ENCODE assay signal across 8 mouse cellular contexts in the genomic region with DNA sequence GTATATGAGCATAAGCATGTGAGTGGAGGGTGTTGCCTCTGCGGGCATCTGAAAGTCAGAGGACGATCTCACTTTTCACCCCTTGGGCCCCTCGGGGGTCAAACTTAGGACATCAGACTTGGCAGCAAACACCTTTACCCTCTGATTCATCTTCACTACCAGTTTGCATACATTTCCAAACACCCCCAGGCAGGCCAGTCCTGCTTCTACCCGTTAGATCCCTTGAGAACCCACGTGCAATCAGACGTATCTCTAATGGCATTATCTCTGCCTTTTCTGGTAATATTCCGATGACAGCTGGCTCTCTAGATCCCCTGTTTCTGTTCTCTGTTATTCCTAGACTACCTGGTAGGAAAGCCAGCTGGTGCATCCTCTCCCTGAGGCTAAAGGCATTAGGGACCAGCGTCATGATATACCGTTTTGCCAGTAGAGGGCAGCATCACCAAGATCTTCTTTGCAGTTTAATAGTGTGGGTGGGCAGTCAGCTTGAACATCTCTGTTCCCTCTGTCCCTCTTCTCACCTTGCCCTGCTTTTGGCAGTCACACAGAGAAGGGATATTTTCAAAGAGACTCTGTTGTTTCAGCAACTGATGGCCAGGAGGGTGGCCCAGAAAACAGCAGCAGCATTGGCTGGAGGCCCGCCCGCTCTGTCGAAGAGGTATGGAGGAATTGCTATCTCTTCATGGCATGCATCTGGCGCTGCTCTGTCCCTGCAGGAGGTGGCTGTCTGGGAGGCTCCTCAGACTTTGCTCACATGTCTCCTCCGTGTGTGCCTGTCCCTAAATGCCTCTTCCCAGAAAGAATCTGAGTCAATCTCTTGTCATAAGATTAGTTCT.
DNase-seq lines count a peak whose midpoint lies in the region.

No protein-coding gene starts in this region.

- DNase-seq in A20 (ENCODE audit: low read depth, low spot score): peak; percentile 60
- peak; percentile 5 for DNase-seq in T-cell, adult 2 months (ENCODE audit: low spot score)
- peak; percentile 53 to 67 for DNase-seq in cerebellum, postnatal 36 days
- DNase-seq in frontal cortex, postnatal 36 days (ENCODE audit: low spot score in 2 of 2): peak; percentile 75 to 83
- DNase-seq in kidney, adult 18-20 months: peak; percentile 40
- DNase-seq in left cerebral cortex, postnatal 4 days: peak; percentile 76
- DNase-seq in neural tube, embryonic 10.5 days (ENCODE audit: extremely low spot score, low spot score): peak; percentile 71
- DNase-seq in thymus, postnatal 4 days: peak; percentile 45

- intact Hi-C loops in left cerebral cortex, postnatal 4 days (cut with DNase I): loop anchor here (2.0 kb wide), 1 partner anchor 403 kb away; no protein-coding TSS in a partner anchor

Comparison
In these comparisons a context has a peak if more than half of its experiments do, and no peak if none do; other contexts are left out.
1. Peak in every context shown above with its lines: DNase-seq.
2. DNase-seq: peak in every context shown above with its lines; median percentile 79 in frontal cortex, postnatal 36 days; 76 in left cerebral cortex, postnatal 4 days; 71 in neural tube, embryonic 10.5 days; 60 in A20; 60 in cerebellum, postnatal 36 days; 45 in thymus, postnatal 4 days; 40 in kidney, adult 18-20 months; 5 in T-cell, adult 2 months.